Mouse (Mus musculus) hematopoietic stem cell, adult 5-6 weeks (primary cell): ENCODE measurements around the gene Fam104a. TPM values are rescaled to one million over a fixed set of nuclear protein-coding genes. Genes with fewer than 3 reads are reported as not detected.
A peak's percentile ranks its signal among the peaks of the same experiment; 100 is the strongest.

Experiments used
- ATAC-seq, 2 experiments: fragments of 125-278 bp in 1 of 2; replicated peaks in 1 of 2; 2 replicates each; pipeline ENCODE4 v1.8.0; 2016 to 2017; ENCODE audit warnings: inconsistent platforms in 2 of 2, mild to moderate bottlenecking in 2 of 2, moderate number of reproducible peaks in 2 of 2, low read depth in 1 of 2, moderate TSS enrichment in 1 of 2; ENCODE audit not compliant: low FRiP score in 2 of 2, poor library complexity in 2 of 2, severe bottlenecking in 2 of 2, insufficient read depth in 1 of 2, low TSS enrichment in 1 of 2
- total RNA-seq: library from RNA; stranded (forward); fragments of 172-1452, 232-1000 nt; gene quantifications from 2 replicates; pipeline ENCODE4 v1.2.3, GENCODE M21; 2017

Gene Fam104a
- total RNA-seq, 1 experiment from 2014 or later, result 28.0 TPM

- no peak for ATAC-seq
These were observed 25.3 kb upstream of the Fam104a start for GRCm38 (mm10) chr11:113709272-113709671.

DNA sequence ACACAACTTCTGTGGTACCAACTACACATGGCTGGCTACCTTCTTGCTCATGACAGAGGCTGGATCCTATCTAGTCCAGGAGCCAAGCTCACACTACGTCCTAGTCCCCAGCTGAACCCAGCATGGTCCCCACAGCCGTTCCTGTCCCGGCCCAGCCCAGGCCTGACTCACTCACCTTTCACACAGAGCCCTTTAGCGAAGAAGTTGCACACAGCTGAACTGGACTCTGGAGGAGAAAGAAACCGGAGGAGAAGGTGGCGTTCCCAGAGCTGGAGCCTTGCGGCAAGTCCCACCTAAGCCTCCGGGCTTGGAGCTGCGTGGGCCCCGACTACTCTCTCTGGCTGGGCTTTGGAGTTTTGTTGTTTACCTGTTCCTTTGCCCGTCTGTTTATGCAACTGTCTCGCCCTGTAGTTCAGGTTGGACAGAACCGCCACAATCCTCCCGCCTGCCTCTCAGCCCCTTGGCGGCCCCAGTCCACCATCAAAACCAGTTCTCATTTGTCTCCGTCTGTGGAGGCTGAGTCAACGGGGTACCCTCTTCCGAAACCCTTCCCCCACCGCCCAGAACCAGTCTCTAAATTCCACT is 24.8 kb upstream of the Fam104a start:
- ATAC-seq, result no peak

- ATAC-seq, result peak in 1 of 2 experiments; percentile 13; a peak in 1 of 4 replicates
These were observed 22.2 kb upstream of the Fam104a start for GRCm38 (mm10) chr11:113705966-113706652.

GRCm38 (mm10) chr11:113703758-113704157 is 19.8 kb upstream of the Fam104a start:
- peak; percentile 73 to 87 for ATAC-seq

GRCm38 (mm10) chr11:113699643-113700042 is 15.7 kb upstream of the Fam104a start:
- no peak for ATAC-seq

DNA sequence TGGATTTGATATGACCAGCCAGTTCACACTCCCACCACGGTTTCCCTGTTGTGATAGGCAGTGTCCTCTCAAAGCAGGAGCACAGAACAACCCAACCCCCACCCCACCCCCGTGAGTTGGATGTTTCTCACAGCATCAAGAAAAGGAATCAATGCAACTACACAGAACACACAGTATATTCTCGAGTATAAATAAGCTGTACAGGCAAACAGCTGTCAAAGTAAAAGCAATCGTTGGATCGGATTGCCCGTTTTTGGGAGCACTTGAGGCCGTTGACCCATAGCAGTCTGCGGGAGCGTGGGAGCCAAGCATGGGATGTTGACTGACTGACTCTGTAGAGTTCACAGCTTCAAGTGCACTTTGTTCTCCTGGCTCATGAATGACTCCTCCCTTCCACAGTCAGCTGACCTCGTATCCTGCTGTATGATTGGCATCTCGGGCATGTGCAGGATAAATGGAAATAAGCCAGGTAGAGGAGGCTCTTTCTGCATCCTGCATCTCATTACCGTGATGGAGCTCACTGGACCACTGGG is 14.1 kb upstream of the Fam104a start:
- no peak for ATAC-seq

- no peak for ATAC-seq
These were observed 13.6 kb upstream of the Fam104a start for GRCm38 (mm10) chr11:113697571-113697970.

GRCm38 (mm10) chr11:113691851-113692250 is 7.9 kb upstream of the Fam104a start:
- no peak for ATAC-seq

DNA sequence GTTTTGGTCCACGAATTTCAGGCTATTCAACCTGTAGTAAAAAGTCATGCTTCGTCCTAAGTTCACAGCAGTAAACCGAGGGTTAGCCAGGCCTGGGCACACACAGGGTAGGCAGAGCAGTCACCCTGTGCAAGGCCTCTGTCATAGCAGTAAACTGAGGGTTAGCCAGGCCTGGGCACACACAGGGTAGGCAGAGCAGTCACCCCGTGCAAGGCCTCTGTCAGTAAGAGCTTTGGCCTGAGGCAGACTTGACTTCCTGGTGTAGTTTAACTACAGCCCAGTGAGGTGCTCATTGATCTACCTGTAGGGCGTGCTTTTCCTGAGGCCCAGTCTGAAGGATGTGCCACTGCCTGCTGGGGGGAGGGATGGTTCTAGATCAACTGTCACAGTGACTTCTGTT is 7.4 kb upstream of the Fam104a start:
- ATAC-seq, result no peak

DNA sequence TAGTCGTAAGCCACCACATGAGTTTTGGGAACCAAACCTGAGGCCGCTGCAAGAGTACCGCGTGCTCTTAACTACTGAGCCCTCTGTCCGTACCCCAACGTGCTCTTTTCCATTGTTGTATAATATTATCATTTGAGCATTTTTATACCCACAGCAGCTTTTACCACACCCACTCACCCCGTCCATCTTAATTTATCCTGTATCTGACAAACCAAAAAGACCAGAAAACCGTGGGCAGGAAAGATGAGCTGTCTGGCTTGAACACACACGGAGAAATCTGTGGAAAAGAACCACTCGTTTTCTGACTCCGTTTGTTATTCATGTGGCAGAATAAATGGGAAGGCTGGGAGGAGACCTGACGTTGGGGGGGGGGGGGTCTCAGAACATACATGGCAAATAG is 6.6 kb upstream of the Fam104a start:
- ATAC-seq, result no peak

GRCm38 (mm10) chr11:113687031-113687430 is 3.1 kb upstream of the Fam104a start:
- no peak for ATAC-seq

GRCm38 (mm10) chr11:113684707-113685426 is 912 bp upstream of the Fam104a start:
- no peak for ATAC-seq

- ATAC-seq, result no peak; a peak in 1 of 4 replicates
These were observed 363 bp downstream of the Fam104a start for GRCm38 (mm10) chr11:113683627-113683956.

DNA sequence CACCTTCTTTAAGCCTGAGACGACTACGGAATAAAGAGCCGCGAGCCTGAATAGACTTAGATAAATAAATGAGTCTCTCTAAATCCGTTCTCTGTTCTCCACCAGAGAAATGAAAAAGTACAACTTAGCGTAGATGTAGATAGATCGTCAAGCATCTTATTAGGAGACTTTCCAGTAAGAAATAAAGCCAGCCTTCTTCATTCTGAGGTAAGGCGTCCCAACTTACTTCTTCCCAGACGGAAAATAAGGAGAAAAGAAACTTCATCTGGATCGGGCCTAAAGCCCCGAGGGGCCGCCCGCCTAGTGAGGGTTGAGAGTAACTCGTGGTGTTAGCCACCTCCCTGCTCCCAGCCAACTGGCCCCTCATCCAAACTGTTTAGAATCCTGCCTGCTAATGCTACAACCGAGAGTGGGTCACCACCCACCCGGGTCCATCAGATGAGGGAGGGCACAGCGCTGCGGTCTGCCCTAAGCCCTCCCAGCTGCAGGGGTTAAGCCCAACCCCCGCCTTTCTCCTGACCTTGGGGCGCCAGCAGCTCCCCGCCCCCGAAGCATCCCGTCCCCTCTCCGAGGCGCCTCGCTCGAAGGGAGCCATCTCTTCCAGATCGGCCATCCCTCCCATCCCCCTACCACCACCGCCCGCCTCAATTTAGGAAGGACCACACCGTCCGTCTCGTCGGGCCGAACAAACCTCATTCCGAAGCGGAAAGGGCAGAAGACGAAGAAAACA is 893 bp downstream of the Fam104a start:
- ATAC-seq, result peak; percentile 30 to 34; a peak in 3 of 4 replicates

DNA sequence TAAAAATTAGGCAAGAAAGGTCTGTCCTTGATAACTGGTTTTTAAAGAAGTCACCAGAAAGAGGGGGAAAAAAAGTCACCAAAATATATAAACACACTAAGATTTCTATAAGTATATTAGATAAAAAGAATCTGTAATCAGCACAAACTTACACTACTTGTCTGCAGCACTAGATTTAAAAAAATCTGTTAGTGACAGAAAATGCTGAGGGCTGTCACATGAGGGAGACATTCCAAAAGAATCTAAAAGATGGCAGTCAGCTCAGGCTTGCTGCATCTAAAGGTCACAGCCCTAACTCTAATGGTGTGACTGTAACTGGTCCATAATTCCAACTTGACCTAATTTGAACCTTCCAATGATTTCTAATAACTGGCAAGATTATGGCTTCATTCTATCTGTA is 2.0 kb downstream of the Fam104a start:
- no peak for ATAC-seq

DNA sequence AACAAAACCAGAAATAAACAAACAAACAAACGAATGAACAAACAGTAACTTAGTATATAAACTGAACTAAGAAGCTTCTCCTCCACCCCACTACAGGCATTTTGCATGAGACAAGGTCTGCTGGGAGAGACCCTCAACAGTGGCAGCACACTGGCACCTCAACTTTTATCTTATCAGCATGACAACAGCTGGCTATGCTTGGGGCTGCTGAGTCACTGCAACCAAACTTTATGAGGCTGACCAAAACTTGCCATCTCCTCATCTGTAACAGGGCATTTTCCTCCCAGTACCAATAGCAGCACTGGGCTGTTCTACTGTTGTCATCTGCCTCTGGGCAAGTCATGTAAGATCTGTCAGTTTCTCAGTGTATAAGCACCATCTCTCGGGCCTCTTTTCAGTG is 3.0 kb downstream of the Fam104a start:
- ATAC-seq, result no peak

DNA sequence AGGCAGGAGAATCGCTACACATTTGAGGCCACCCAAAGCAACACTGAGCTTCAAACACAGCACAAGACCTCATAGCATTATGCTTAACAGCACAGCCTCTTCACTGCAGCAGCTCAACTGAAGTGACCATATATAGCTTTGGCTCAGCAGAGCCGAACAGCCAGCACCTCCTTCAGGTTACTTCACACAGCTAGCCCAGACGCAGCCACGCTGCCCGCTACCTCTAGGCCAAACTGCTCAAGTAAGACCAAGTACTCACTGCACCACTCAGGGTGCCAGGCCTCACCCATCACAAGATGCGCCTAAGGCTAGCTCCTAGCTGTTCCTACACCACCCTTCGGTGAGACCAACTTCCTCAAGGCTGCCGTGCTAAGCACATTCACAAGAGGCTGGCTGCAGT is 5.6 kb downstream of the Fam104a start:
- ATAC-seq, result peak in 1 of 2 experiments; percentile 41; a peak in 1 of 4 replicates

GRCm38 (mm10) chr11:113677378-113677777 is 6.6 kb downstream of the Fam104a start:
- ATAC-seq, result no peak
